Mouse (Mus musculus): ENCODE results near the gene Dnah3. TPM values are rescaled to one million over a fixed set of nuclear protein-coding genes. Genes with fewer than 3 reads are reported as not detected.

The Dnah3 gene
- polyA plus RNA-seq, 1 experiment from 2014 or later = 0.06 TPM

DNA sequence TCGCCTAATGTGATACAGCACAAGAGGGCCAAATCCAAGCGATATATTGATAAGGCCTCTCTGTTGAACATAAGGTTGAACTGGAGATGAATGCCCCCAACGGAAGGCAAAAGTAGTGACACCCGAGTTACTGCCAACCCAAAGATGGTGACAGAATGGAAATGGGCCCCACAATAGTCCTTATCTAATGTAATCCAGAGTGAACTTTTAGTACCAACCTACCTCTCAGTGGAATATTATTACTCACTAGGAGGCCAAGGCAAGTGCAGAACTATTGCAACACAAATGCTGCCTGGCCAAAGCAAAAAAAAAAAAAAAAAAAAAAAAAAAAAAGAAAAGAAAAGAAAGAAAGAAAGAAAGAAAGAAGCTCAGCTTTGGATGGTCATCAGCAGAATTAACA lies 202.3 kb downstream of the Dnah3 start:
- Histone ChIP-seq H3K4me3 (no peak overlapping the region), H3K27ac (replicated peaks) (no peak overlapping the region), H3K27me3 (no peaks in the 10 kb centered on the region), H3K9me3 (no peaks in the 10 kb centered on the region), H3K36me3 (no peaks in the 10 kb centered on the region), H3K4me2 (replicated peaks) (no peak overlapping the region), H3K4me1 (peaks cover 38% of the 10 kb centered on the region), H3K9ac (replicated peaks) (no peak overlapping the region)
- ATAC-seq (replicated peaks) = no peak
- 96% methylated on average over 4 of the region's 4 CpGs for WGBS

DNA sequence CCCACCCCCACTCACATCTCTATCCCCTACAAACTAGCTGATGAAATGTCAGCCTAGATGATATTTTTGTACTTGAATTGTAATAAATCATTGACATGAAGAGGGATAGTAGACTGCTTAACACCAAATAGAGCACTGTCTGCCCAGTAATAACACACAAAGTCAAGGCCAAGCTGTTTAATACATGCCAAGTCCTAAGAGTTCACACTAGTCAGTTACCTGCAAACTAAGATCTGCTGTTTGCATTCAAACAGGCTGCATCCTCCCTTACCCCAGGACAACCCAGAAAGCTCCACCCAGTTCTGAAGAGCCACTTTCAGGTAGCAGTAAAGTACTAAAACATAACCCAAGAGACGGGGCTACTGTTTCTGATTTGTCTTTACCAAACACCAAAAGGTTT lies 202.9 kb downstream of the Dnah3 start:
- Histone ChIP-seq H3K27me3 (no peaks in the 10 kb centered on the region), H3K4me3 (no peak overlapping the region), H3K4me2 (replicated peaks) (no peak overlapping the region), H3K9ac (replicated peaks) (no peak overlapping the region), H3K9me3 (no peaks in the 10 kb centered on the region), H3K27ac (replicated peaks) (no peak overlapping the region), H3K4me1 (peaks cover 36% of the 10 kb centered on the region), H3K36me3 (no peaks in the 10 kb centered on the region)
- ATAC-seq (replicated peaks) = no peak
- WGBS = 91% methylated on average over 1 of the region's 1 CpGs

DNA sequence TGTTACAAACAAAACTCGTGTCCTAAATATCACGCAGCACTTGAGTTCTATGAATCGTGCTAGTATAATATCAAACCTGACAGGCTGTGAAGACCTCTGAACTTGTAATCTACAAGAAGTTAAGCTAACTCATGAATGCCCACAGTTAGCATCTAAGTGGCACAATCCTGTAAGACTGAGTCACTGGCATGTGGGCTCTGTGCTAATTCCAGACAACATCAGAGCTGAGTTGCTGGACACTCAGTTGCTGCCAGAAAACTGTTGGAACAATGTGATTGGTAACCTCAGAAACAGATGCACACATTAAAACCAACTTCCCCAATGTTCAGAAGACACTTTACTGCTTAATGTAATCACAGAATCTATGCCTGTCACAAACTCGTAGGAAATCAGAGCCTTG lies 207.2 kb downstream of the Dnah3 start:
- 93% methylated on average over 4 of the region's 4 CpGs for WGBS
- no peaks in the 10 kb centered on the region for H3K9me3 ChIP-seq

DNA sequence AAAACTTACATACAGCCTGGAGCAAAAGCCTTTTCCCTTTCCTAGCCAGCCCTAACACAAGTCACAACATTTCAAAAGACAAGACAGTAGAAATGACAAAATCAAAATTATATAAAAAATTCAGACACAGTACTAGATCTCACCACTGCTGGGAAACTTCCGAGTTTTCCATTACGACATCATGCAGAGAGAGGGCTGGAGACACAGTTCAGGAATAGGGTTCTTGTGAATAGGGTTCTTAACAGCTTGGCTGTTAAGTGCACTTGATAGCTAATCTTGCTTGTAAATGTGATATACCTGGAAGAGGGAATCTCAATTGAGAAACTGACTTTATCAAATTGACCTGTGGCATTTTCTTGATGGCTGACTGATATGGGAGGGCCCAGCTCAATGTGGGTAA lies 213.9 kb downstream of the Dnah3 start:
- no peaks in the 10 kb centered on the region for H3K9me3 ChIP-seq
- ATAC-seq (replicated peaks) = no peak
- no peak overlapping the region for H3K4me3 ChIP-seq
- no peaks in the 10 kb centered on the region for H3K4me1 ChIP-seq
- no peaks in the 10 kb centered on the region for H3K27me3 ChIP-seq
- no peak overlapping the region for H3K9ac ChIP-seq (replicated peaks)
- no peak overlapping the region for H3K4me2 ChIP-seq (replicated peaks)
- peaks cover 4% of the 10 kb centered on the region; the same call in 1 of the 2 replicates for H3K36me3 ChIP-seq
- 93% methylated on average over 2 of the region's 2 CpGs for WGBS
- H3K27ac ChIP-seq (replicated peaks) = no peak overlapping the region

More for the DNA sequence above, 207.2 kb downstream of the Dnah3 start:
- Histone ChIP-seq H3K4me2 (replicated peaks) (no peak overlapping the region), H3K36me3 (no peaks in the 10 kb centered on the region), H3K4me1 (peaks cover 6% of the 10 kb centered on the region; the same call in 1 of the 2 replicates), H3K4me3 (no peak overlapping the region), H3K27me3 (no peaks in the 10 kb centered on the region), H3K27ac (replicated peaks) (no peak overlapping the region), H3K9ac (replicated peaks) (no peak overlapping the region)
- ATAC-seq (replicated peaks) = no peak

DNA sequence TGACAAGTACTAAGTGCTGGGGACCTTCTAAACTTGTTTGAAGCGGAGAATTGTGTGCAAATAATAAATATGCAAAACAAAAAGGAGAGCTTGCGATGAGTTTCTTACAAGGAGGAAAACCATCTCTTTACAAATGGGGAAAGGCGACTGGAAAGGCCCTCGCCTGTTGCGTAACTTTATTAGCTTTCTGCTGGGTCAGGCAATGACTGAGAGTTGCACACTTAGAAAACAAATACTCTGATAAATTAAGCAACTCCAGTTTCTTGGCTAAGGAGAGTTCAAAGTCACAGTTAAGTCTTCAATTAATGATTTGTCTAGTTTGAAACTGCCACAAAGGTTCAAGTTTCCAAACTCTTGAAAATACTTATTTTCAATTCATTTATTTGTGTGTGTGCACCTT lies 214.7 kb downstream of the Dnah3 start:
- 90% methylated on average over 5 of the region's 5 CpGs for WGBS
- Histone ChIP-seq H3K4me2 (replicated peaks) (no peak overlapping the region), H3K27me3 (no peaks in the 10 kb centered on the region), H3K36me3 (peaks cover 4% of the 10 kb centered on the region; the same call in 1 of the 2 replicates), H3K9me3 (no peaks in the 10 kb centered on the region), H3K9ac (replicated peaks) (no peak overlapping the region), H3K4me3 (no peak overlapping the region), H3K4me1 (no peaks in the 10 kb centered on the region), H3K27ac (replicated peaks) (no peak overlapping the region)
- ATAC-seq (replicated peaks) = no peak

DNA sequence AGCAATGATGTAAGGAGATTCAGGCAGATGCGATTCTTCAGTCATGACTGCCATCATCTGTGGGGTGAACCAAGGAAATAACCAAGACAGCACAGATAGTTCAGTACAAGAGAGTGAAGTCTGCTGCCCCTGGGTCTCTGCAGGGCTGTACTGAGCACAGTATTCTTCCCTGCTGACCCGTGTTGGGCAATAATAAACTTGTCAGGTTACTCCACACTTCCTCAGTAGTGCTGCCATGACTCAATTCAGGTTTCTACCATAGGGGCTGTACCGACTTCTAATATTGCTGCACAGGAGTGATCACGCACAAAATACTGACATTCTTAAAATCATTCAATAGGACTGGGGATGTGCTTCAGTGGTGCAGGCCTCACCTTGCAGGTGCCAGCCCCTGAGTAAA lies 215.9 kb downstream of the Dnah3 start:
- 97% methylated on average over 4 of the region's 4 CpGs for WGBS
- Histone ChIP-seq H3K4me2 (replicated peaks) (no peak overlapping the region), H3K4me3 (no peak overlapping the region), H3K9me3 (no peaks in the 10 kb centered on the region), H3K9ac (replicated peaks) (no peak overlapping the region), H3K4me1 (no peaks in the 10 kb centered on the region), H3K27me3 (no peaks in the 10 kb centered on the region), H3K36me3 (peaks cover 4% of the 10 kb centered on the region; the same call in 1 of the 2 replicates), H3K27ac (replicated peaks) (no peak overlapping the region)
- ATAC-seq (replicated peaks) = no peak

DNA sequence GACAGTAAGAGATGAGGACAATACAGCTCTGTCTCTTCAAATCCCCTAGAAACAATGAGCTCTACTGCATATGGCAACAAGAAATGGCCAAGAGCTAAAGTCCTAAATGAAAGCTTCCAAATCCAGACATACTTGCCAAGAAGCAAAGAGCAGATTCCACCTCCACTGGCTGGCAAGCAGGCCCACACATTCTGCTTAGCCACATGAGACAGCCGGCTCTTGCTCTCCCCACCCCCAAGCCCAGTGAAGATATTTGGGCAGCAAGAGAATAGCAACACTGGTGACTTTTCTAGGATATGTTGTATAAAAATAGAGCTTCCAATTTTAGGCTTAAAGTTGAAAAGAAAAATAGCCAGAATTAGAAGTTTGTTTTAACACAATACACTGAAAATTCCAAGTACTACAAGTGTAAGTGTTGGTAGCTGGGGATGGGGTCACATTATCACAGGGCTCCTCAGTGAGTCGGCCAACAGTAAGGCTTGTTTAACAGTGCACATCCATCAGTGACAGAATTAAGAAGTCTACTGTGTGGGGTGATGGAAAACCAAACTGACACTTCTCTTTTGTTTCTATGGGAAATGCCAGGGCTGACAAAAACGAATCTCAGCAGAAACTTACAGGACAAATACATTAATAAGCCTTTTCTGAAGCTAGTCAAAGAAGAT lies 219.2 kb downstream of the Dnah3 start:
- WGBS = 68% methylated on average over 3 of the region's 3 CpGs
- no peak overlapping the region for H3K9ac ChIP-seq (replicated peaks)
- no peak for ATAC-seq (replicated peaks)
- peaks cover 4% of the 10 kb centered on the region; the same call in 1 of the 2 replicates for H3K36me3 ChIP-seq
- H3K4me1 ChIP-seq = no peaks in the 10 kb centered on the region
- no peak overlapping the region for H3K4me2 ChIP-seq (replicated peaks)
- no peak overlapping the region for H3K4me3 ChIP-seq
- no peaks in the 10 kb centered on the region for H3K9me3 ChIP-seq
- no peaks in the 10 kb centered on the region for H3K27me3 ChIP-seq
- no peak overlapping the region for H3K27ac ChIP-seq (replicated peaks)

DNA sequence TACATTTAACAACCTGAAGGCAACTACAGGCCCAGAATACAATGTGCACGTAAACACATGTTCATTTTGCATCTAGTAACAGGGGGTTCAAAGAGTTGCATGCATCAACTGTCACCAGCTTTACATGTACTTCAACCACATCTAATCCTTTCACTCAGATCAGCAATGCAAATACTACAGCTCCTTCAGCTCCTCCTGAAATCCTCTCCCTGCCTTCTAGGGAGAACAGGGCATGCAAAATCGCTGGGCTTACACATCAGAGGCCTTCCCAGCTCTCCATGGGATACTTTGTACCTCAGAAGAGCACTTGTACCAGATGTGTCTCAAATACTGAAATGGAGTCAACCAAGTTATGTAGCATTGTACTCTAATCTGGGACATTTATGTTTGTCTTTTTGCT lies 222.0 kb downstream of the Dnah3 start:
- Histone ChIP-seq H3K27ac (replicated peaks) (no peak overlapping the region), H3K4me3 (no peak overlapping the region), H3K4me2 (replicated peaks) (no peak overlapping the region), H3K9ac (replicated peaks) (no peak overlapping the region), H3K4me1 (no peaks in the 10 kb centered on the region), H3K36me3 (peaks cover 2% of the 10 kb centered on the region; the same call in 1 of the 2 replicates), H3K27me3 (no peaks in the 10 kb centered on the region), H3K9me3 (no peaks in the 10 kb centered on the region)
- no peak for ATAC-seq (replicated peaks)
- 40% methylated on average over 2 of the region's 2 CpGs for WGBS

Other genes with a start within 250 kb of the Dnah3 start
- gene Lyrm1, start 199.4 kb downstream of the Dnah3 start, polyA plus RNA-seq (2015; fragmentation: Nextera tagmentation; extraction: Ambion mirVana) = 14.7 and 16.9 TPM in 2 replicates
- 18.2 and 20.4 TPM in 2 replicates for gene Dcun1d3, start 199.0 kb downstream of the Dnah3 start, polyA plus RNA-seq (2015; fragmentation: Nextera tagmentation; extraction: Ambion mirVana)
- gene Tmem159, start 7.1 kb upstream of the Dnah3 start, polyA plus RNA-seq (2015; fragmentation: Nextera tagmentation; extraction: Ambion mirVana) = 6.2 and 7.7 TPM in 2 replicates
- not detected in 2 replicates for gene Zp2, start 50.0 kb upstream of the Dnah3 start, polyA plus RNA-seq (2015; fragmentation: Nextera tagmentation; extraction: Ambion mirVana)
- 0.05 TPM in 1 of 2 replicates, not detected in the other for gene Anks4b, start 78.6 kb upstream of the Dnah3 start, polyA plus RNA-seq (2015; fragmentation: Nextera tagmentation; extraction: Ambion mirVana)
- 44.5 and 44.6 TPM in 2 replicates for gene Crym, start 106.8 kb upstream of the Dnah3 start, polyA plus RNA-seq (2015; fragmentation: Nextera tagmentation; extraction: Ambion mirVana)
- 0.03 TPM in 1 of 2 replicates, not detected in the other for gene Abca14, start 108.7 kb upstream of the Dnah3 start, polyA plus RNA-seq (2015; fragmentation: Nextera tagmentation; extraction: Ambion mirVana)
- gene Abca15, start 233.4 kb upstream of the Dnah3 start, polyA plus RNA-seq (2015; fragmentation: Nextera tagmentation; extraction: Ambion mirVana) = not detected in 2 replicates

Measured in forebrain, embryonic 15.5 days (tissue).